Mouse (Mus musculus) ES-E14 (cell line): ENCODE measurements around the gene Flt3l.

ENCODE experiments used
- CHD2 ChIP-seq: IDR thresholded peaks from 2 replicates; pipeline ENCODE4 v1.6.1; 2014; ENCODE audit warnings: mild to moderate bottlenecking, low read depth, low read length, inconsistent platforms
- MAFK ChIP-seq: IDR thresholded peaks from 2 replicates; pipeline ENCODE4 v1.6.1; 2014; ENCODE audit warnings: mild to moderate bottlenecking, low read depth, low read length, inconsistent platforms; ENCODE audit not compliant: insufficient read depth
- ZNF384 ChIP-seq: IDR thresholded peaks from 2 replicates; pipeline ENCODE4 v1.6.1; 2012; ENCODE audit warnings: low read depth, low read length, inconsistent platforms

GRCm38 (mm10) chr7:45086084-45086483 is 50.1 kb downstream of the Flt3l start:
- no peak for TF ChIP-seq ZNF384
- no peak for TF ChIP-seq MAFK
- no peak for TF ChIP-seq CHD2
